Mouse (Mus musculus) frontal cortex, adult 2 months (tissue): ENCODE data around the gene Ifit1bl2. TPM values are rescaled to one million over a fixed set of nuclear protein-coding genes. Genes with fewer than 3 reads are reported as not detected.
A peak's percentile ranks its signal among the peaks of the same experiment; 100 is the strongest.
"Not testable (repeated sequence)": the region's sequence is repeated elsewhere in the genome, so short reads cannot be mapped to it uniquely, and the experiment has no call there.

Experiments
- DNase-seq, 2 experiments: peaks; one replicate each; pipeline ENCODE4 v3.0.0; 2022; ENCODE audit warnings: low spot score in 1 of 2; ENCODE audit errors: extremely low spot score in 1 of 2
- polyA plus RNA-seq: library from polyadenylated mRNA; depleted of rRNA; stranded (reverse); fragments of >200 nt; gene quantifications from 2 replicates; pipeline ENCODE4 v1.2.3, GENCODE M21; 2012

Ifit1bl2 gene
- polyA plus RNA-seq, 1 experiment: 0.42 TPM

DNA sequence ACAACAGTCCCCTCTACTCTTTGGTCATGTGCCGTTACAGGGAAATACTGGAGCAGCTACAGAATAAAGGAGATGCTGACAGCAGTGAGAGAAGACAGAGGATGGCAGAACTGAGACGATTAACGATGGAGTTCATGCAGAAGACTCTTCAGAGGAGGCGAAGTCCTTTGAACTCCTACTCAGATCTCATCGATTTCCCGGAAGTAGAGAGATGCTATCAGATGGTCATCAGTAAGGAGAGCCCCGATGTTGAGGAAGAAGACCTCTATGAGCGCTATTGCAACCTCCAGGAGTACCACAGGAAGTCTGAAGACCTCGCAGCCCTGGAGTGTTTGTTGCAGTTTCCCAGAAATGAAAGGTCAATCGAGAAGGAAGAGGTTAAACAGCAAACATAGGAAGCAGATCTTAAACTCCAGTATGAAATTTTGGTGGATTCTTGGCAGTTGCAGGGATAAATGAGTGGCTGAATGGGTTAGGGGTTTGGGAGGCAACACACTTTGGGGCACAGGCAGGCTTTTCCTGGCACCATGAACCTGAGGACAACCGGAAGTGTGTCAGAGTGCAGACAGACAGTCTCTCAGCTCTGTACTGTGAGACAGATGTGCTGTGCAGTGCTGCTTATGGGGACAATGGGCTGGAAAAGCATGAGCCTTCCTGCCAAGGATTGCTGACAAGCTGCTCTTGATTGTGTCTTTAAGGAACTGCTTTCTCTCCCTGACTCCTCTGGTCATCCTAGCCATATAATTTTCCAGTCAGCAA, 28.1 kb downstream of the Ifit1bl2 start:
- not testable (repeated sequence) for DNase-seq

- DNase-seq: not testable (repeated sequence)
These were observed 30.4 kb downstream of the Ifit1bl2 start for GRCm38 (mm10) chr19:34610118-34610517.

- DNase-seq: peak in 1 of 2 experiments; percentile 39
These were observed 33.1 kb downstream of the Ifit1bl2 start, which contains the start of gene Ifit3b for GRCm38 (mm10) chr19:34607237-34608051. Ifit3b (plus strand) TSS chr19:34607970.

GRCm38 (mm10) chr19:34605472-34605871, 35.1 kb downstream of the Ifit1bl2 start:
- no peak for DNase-seq

DNA sequence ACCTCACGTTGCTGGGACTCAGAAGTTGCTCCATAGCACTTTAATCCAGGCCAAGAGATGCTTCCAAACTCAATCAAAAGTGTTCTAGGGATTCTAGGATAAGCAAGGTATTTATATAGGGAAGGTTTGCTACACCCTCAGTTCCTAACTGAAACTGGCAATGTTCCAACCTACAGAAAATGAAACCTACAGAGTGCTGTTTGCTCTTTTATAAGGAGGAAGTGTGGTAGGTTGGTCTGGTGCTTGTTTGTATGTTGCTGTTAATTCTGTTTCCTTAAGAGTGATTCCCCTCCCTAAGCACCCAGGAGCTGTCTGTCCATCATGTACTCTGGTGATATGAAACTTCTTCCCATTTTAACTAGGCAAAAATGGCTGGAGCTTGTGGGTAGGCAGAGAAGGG, 38.7 kb downstream of the Ifit1bl2 start, which contains the start of gene Ifit1bl1:
Ifit1bl1 (minus strand) TSS at position 69 of the 400 bp plus-strand sequence.
- not testable (repeated sequence) for DNase-seq

DNA sequence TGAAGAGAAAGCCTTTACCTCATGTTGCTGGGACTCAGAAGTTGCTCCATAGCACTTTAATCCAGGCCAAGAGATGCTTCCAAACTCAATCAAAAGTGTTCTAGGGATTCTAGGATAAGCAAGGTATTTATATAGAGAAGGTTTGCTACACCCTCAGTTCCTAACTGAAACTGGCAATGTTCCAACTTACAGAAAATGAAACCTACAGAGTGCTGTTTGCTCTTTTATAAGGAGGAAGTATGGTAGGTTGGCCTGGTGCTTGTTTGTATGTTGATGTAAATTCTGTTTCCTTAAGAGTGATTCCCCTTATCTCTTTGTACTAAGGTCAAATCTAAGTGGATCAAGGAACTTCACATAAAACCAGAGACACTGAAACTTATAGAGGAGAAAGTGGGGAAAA, 41.3 kb downstream of the Ifit1bl2 start:
- DNase-seq: not testable (repeated sequence)

DNA sequence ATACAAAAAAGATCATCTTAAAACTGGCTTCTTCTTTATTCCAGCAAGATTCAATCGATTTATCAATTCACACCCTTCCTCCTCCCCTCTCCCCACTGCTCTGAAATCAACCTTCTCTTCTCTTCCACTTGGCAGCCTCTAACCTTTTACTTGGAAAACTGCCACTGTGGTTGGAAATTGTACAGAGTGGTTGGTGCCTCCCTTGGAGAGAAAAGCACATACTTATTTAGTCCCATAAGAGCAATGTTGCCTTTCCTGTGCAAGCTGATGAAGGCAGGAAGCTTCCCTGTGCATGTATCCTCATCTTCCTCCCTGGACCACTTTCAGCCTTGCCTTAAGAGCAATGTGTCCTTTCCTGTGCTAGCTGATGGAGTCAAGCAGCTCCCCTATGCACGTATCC, 42.2 kb downstream of the Ifit1bl2 start:
- peak in 1 of 2 experiments; percentile 73 for DNase-seq

- DNase-seq: no peak
These were observed 43.7 kb downstream of the Ifit1bl2 start for GRCm38 (mm10) chr19:34596811-34597210.

GRCm38 (mm10) chr19:34594523-34594922, 46.0 kb downstream of the Ifit1bl2 start:
- DNase-seq: not testable (repeated sequence)

DNA sequence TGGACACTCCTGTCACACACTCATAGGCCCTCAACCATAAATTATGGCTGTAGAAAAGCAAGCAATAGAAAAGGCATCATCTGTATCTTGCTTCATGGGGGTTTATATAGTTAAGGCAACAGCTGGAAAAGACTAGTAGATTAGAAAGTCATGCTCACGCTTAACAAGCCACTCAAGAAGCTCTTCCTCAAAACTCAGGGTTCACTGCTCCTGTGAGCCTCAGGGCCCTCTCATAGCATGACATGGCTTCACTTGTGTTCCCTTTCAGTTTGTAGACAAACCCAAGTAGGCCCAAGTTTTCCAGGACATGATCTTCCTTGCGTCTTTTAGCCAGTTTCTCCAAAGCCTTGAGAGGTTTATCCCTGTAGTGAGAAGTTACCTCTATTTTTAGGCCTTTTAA, 47.1 kb downstream of the Ifit1bl2 start:
- DNase-seq: no peak

- no peak for DNase-seq
These were observed 51.6 kb downstream of the Ifit1bl2 start for GRCm38 (mm10) chr19:34588959-34589358.

- DNase-seq: peak in 1 of 2 experiments; percentile 33
These were observed 52.4 kb downstream of the Ifit1bl2 start for GRCm38 (mm10) chr19:34587898-34588692.

DNA sequence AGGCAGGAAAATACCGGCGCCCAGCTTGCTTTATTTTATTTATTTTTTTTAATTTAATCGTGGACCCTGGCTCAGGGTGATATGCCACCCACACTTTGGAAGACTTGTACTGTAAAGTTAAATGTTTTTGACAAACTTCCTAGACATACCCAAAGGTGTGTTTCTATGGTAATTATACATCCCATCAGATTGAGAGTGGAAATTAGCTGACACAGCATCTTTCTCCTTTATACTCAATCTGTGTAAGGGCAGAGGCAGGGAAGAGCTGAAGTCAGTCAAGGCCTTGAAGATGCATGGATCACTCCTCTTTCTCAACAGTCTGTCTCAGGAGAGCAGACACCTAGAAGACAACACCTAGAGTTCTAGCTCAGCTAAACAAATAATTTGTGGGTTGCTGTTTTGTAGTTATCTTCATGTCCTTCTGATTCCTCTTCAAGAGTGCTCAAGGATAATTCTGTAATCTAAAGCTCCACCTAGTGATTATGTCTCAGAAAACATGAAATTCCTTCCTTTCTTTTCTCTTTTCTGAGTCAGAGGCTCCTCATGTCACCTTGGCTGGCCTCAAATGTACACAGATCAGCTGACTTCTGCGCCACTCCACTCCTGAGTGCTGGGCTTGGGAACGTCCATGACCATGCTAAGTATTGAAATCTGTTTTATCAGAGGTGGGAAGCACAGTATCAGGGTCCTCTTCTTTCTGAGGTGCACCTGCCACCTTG, 54.6 kb downstream of the Ifit1bl2 start:
- not testable (repeated sequence) for DNase-seq

DNA sequence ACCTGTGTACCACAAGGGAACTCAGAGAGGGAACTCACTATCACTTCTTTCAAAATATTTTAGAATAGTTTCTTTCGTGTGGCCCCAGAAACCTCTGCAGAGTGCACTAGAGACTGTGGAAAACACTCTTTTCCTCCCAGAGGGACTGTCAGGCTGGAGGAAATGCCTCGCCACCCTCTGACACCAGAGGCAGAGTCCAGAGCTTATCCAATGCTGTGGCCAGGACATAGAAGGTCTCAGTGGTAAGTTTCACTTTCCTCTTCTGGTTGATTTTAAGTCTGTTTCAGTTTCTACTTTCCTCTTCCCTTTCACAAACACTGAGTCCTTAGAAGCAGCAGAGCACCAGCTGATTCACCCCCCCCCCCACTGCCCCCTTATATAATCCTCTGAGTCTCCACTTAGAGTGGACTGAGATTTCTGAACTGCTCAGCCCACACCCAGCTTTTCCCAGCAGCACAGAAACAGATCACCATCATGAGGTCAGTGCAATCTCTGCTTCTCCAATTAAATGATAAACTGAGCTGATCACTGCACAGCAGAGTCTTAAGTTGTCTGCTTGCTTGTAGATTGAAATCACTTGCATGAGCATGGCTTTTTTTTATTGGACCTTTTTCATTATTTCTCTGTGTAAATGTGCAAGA, 57.3 kb downstream of the Ifit1bl2 start, which contains the start of gene Ifit3:
Ifit3 (plus strand) TSS at position 406 of the 641 bp plus-strand sequence.
- not testable (repeated sequence) for DNase-seq

- DNase-seq: not testable (repeated sequence)
These were observed 57.8 kb downstream of the Ifit1bl2 start for GRCm38 (mm10) chr19:34582696-34583095.

GRCm38 (mm10) chr19:34577121-34577520, 63.4 kb downstream of the Ifit1bl2 start:
- DNase-seq: no peak

- DNase-seq: no peak
These were observed 66.9 kb downstream of the Ifit1bl2 start for GRCm38 (mm10) chr19:34573650-34574049.

- DNase-seq: no peak
These were observed 69.5 kb downstream of the Ifit1bl2 start for GRCm38 (mm10) chr19:34571080-34571479.

GRCm38 (mm10) chr19:34569896-34570476, 70.6 kb downstream of the Ifit1bl2 start:
- no peak for DNase-seq
